In the genomic region with DNA sequence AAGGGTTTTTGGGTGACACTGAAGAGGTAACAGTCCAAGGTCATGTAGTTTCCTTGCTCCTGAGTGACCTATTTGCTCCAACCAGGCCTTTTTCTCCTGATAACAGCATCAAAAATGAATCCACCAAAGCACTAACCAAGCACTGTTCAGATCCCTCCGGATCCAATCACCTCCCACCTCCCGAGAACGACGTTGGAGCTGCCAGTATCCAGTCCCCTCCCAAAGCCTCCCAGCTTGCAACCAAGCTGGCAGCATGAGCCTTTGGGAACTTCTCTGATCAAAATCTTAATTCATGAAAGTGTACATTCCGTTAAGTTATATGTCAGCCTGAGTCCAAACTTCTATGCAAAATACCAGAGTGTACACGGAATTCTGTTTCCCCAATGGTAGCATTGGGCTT, we compare ENCODE assay signal across 30 mouse cellular contexts.
"Had no signal": no experiment of that assay in that cellular context is flagged by ENCODE, and none has a peak within 500 bp of the region (broad histone marks: within the 10 kb centered on the region; RNA-seq: fewer than 3 reads in every experiment).

No protein-coding gene starts in this region.

- H3K4me2 ChIP-seq: limb, embryonic 12.5 days; limb, embryonic 13.5 days; limb, embryonic 15.5 days; liver, embryonic 11.5 days; liver, embryonic 12.5 days; liver, embryonic 13.5 days; liver, embryonic 15.5 days; lung, embryonic 15.5 days; midbrain, embryonic 11.5 days; midbrain, embryonic 12.5 days; midbrain, embryonic 13.5 days; midbrain, embryonic 15.5 days; neural tube, embryonic 12.5 days had no signal

- ATAC-seq: liver, embryonic 12.5 days; liver, postnatal 0 days; midbrain, embryonic 13.5 days; midbrain, embryonic 15.5 days; midbrain, embryonic 16.5 days had no signal

- H3K27me3 ChIP-seq: limb, embryonic 12.5 days; limb, embryonic 13.5 days; limb, embryonic 15.5 days; liver, embryonic 12.5 days; liver, embryonic 13.5 days; liver, embryonic 15.5 days; lung, embryonic 15.5 days; megakaryocyte, embryonic 14.5 days had no signal

- H3K4me1 ChIP-seq: limb, embryonic 12.5 days; limb, embryonic 13.5 days; limb, embryonic 15.5 days; liver, embryonic 12.5 days; liver, embryonic 13.5 days; liver, embryonic 15.5 days; lung, embryonic 15.5 days; megakaryocyte, embryonic 14.5 days; midbrain, embryonic 12.5 days; midbrain, embryonic 13.5 days; midbrain, embryonic 15.5 days; neural tube, embryonic 12.5 days had no signal

- DNase-seq: left cerebral cortex, postnatal 4 days; liver; liver, embryonic 13.5 days; liver, postnatal 0 days; lung, adult 18-20 months; lung, adult 2 months; lung, postnatal 10 days; lung, postnatal 14 days; lung, postnatal 36 days; lung, postnatal 4 days; midbrain, embryonic 14.5 days had no signal

- H3K9ac ChIP-seq: limb, embryonic 12.5 days; limb, embryonic 13.5 days; limb, embryonic 15.5 days; liver, embryonic 12.5 days; liver, embryonic 13.5 days; liver, embryonic 14.5 days; liver, embryonic 15.5 days; liver, postnatal 0 days; lung, embryonic 15.5 days; midbrain, embryonic 12.5 days; midbrain, embryonic 13.5 days; midbrain, embryonic 15.5 days; neural tube, embryonic 12.5 days had no signal

- H3K36me3 ChIP-seq: limb, embryonic 10.5 days; limb, embryonic 12.5 days; limb, embryonic 13.5 days; limb, embryonic 15.5 days; liver, embryonic 12.5 days; liver, embryonic 13.5 days; liver, embryonic 15.5 days; lung, embryonic 15.5 days; midbrain, embryonic 10.5 days; midbrain, embryonic 12.5 days; midbrain, embryonic 13.5 days; midbrain, embryonic 15.5 days; neural tube, embryonic 12.5 days had no signal

- H3K27ac ChIP-seq: limb, embryonic 10.5 days; limb, embryonic 12.5 days; limb, embryonic 13.5 days; limb, embryonic 15.5 days; liver, embryonic 12.5 days; liver, embryonic 13.5 days; liver, embryonic 14.5 days; liver, embryonic 15.5 days; lung, embryonic 15.5 days; macrophage; midbrain, embryonic 10.5 days; midbrain, embryonic 12.5 days; midbrain, embryonic 13.5 days; midbrain, embryonic 15.5 days; neural tube, embryonic 12.5 days had no signal

- H3K4me3 ChIP-seq: limb, embryonic 10.5 days; limb, embryonic 12.5 days; limb, embryonic 13.5 days; limb, embryonic 15.5 days; liver, embryonic 12.5 days; liver, embryonic 13.5 days; liver, embryonic 15.5 days; lung, embryonic 15.5 days; megakaryocyte, embryonic 14.5 days; midbrain, embryonic 10.5 days; midbrain, embryonic 12.5 days; midbrain, embryonic 13.5 days; midbrain, embryonic 15.5 days; myocyte; neural tube, embryonic 12.5 days had no signal

- H3K9me3 ChIP-seq: limb, embryonic 10.5 days; limb, embryonic 12.5 days; limb, embryonic 13.5 days; limb, embryonic 15.5 days; liver, embryonic 12.5 days; liver, embryonic 13.5 days; liver, embryonic 15.5 days; lung, embryonic 15.5 days; midbrain, embryonic 10.5 days; midbrain, embryonic 12.5 days; midbrain, embryonic 13.5 days; midbrain, embryonic 15.5 days; neural tube, embryonic 12.5 days had no signal
